Mouse (Mus musculus) kidney, postnatal 14 days (tissue): ENCODE measurements around the gene Trpm6.

Experiments
- DNase-seq: peaks from one replicate; pipeline ENCODE4 v3.0.0; 2022; ENCODE audit warnings: mixed read lengths

Trpm6 gene

DNA sequence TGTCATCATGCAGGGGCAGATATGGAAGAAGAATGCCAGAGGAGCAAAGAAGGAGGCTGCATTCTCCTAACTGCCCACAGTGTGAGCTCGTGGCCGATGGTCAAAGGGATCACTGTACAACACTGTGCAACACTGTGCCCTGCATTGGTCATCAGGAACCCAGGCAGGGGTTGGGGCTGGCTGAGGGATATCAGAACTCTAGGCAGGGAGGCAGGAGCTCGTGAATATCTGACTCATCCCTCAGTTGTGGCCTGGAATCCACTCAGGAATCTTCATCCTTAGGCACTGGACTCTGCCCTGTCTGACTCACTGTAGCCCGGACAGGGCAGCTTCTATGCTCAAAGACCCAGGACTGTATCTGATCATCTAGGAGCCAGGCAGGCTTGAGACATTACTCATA, 140.4 kb downstream of the Trpm6 start:
- no peak for DNase-seq

DNA sequence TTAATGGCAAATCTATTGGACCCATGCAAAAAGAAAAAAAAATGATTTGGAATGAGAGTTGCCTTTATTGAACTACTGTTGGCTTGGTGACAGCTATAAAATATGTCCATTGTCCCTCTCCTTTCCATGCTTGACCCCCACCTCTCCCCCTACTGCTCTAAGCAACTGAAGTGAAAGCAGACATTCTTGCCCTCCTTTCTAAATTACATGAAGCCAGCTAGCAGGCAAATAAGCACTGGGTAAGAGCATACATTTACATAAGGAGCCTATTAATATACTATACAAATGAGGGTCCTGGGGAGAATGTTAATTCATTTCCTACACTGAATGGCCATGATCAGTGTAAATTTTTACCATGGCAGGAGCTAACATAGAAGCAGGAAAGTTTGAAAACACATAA, 148.5 kb downstream of the Trpm6 start:
- DNase-seq, result no peak

GRCm38 (mm10) chr19:18902041-18902693, 152.4 kb downstream of the Trpm6 start:
- no peak for DNase-seq

DNA sequence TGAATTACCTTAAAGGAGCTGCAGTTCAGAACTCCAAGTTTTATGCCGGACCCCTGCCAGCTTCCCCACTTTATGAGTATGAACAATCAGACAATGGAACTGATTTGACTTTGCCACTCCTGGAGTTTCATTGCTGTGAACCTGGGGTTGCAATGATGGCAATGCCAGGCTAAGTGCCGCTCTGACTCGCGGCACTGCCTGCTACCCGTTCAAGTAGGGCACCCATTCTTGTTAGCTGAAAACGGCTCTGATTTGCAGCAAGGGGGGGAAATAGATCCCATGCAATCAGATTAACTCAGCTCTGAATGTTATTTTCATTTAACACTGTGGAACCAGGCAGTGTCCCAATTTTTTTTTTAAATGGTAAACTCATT, 152.9 kb downstream of the Trpm6 start:
- no peak for DNase-seq

GRCm38 (mm10) chr19:18905511-18905910, 155.7 kb downstream of the Trpm6 start:
- no peak for DNase-seq

DNA sequence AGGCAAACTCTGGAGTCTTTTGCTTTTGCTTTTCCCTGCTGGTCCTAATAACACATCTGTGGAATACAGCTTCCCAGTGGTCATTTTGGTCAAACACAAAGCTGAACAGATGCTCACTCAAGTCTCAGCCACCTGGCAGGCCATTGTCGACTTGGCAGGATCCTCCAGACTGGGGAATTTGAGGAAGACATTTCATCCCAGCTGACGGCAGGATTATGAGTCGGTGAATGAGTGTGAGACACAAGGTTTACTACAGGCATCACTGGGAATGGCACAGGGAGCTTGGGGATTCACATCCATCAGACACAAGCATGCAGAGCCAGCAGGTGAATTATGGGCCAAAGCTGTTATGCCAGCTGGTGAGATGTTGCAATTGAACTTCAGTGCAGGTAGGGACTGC, 159.9 kb downstream of the Trpm6 start:
- no peak for DNase-seq

GRCm38 (mm10) chr19:18911755-18912340, 162.1 kb downstream of the Trpm6 start:
- DNase-seq, result peak; percentile 27

GRCm38 (mm10) chr19:18941391-18941790, 191.6 kb downstream of the Trpm6 start:
- DNase-seq, result no peak
